Mouse (Mus musculus) urinary bladder, adult 18-20 months (tissue): ENCODE measurements around the gene Rab3c.

Source experiments
- DNase-seq, 2 experiments: peaks; one replicate each; pipeline ENCODE4 v3.0.0; 2022; ENCODE audit warnings: low spot score in 2 of 2, mixed read lengths in 2 of 2

The Rab3c gene

GRCm38 (mm10) chr13:110019774-110020173 is 261.0 kb downstream of the Rab3c start:
- DNase-seq: no peak

DNA sequence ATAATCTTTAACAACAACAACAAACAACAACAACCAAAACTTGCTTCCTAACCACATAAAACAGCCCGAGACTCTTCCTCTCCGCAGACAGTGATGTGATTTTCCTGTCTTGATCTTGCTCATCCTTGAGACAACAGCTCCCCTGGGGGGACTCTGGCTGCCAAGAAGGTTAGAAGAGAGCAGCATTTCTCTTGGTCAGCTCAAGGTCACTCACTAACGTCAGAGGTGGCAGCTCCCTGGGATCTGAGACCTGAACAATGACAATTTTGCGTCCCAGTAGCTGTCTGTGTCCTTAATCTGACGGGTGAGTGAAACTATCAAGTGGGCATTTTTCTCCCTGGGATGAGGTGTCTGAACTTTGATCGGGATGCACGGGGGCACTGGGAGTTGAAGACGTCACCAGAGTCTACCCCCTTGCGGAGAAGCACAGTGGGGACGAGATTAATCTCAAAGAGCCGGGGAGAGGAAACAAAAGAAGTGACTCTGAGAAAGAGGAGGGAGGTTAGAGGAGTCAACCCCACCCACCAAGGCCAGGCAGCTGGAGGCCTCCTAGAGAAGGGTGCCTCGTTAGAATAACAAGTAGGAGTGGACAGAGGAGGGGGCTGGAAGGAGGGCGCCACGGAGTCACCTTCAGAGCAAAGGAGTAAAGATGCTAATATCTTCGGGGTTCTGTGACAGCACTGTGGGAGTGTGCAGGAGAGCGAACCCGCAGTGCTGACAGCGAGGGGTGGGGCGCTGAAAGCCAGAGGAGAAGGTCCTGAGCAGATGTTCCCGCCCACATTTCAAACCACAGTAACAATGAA is 261.7 kb downstream of the Rab3c start:
- DNase-seq: peak in 1 of 2 experiments; percentile 5

DNA sequence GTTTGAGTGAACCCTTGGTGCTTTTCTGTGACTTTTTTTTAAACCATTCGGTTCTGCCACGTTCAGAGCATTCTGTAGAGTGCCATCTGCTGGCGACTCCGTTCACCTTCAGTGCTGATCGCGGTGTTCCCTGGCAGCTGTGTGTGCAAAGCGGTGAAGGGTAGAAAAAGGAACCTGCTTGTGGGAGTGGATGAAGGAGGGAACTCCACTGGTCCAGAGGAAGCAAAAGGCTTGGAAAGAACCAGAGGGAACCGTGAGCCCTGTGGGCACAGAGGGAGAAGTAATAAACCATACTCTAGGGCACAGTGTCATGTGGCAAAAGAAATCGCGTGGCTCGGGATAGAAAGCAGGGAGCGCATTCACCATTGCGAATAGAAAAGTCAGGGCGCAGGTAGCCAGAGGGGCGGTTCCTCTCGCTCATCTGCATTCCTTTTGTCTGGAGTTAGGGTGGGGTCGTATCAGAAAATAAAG is 262.3 kb downstream of the Rab3c start:
- peak; percentile 56 to 62 for DNase-seq

DNA sequence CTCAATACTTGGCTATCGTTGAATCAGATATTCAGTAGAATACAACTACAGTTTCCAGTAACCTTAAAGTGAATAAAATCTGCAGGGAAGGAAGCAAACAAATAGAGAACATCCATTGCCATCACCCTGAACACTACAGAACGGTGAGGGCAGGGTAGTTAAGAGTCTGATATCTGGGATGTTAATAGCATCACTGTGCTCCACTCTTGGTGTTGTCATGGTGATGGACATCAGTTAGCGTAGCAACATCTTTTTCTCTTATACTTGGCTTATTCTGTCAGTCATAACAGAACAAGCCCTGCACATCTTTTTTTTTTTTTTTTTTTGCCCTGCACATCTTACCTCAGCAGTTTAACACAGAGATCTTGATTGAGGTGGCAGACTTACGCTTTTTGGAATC is 268.8 kb downstream of the Rab3c start:
- DNase-seq: no peak

DNA sequence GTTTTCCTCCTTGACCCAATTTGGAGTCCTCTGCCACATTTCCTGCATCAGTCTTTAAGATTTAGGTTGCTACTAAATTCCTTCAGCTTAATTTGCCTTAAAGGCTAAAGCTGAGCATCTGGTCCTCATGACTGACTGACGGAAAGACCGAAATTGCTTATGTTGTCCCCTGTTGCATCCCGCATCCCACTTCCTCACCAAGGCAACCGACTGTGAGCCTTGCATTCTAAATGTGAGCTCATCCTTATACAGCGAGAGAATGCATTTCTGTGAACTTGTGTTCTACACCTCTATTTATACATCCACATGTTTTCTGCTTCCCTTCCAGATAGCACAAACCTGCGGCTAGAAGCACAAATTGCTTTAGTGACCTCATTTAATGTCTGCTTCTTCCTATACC is 269.9 kb downstream of the Rab3c start:
- DNase-seq: no peak

DNA sequence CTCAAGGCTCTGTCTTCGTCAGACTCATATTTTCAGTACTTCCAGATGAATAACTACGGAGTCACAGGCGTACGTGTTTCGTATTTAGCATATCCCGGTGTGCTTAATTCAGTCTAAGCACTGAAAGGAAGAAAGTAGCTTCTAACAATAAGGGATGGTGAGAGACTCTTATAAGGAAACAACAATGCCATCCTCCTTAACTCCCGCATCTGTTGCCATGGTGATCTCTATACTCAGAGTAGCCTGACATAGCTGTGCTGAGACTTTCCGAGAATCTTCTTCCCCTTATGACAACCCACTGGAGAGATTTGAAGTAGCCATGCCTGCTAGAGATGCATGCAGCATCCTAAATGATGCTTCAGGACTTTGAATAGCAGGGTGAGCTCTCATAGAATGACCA is 272.3 kb downstream of the Rab3c start:
- no peak for DNase-seq

GRCm38 (mm10) chr13:110006106-110006781 is 274.6 kb downstream of the Rab3c start:
- no peak for DNase-seq
